Mouse (Mus musculus): ENCODE measurements around the gene Gabrg3. TPM values are rescaled to one million over a fixed set of nuclear protein-coding genes. Genes with fewer than 3 reads are reported as not detected.

Gene Gabrg3
- polyA plus RNA-seq, 1 experiment from 2014 or later = 0.20 TPM

GRCm38 (mm10) chr7:57312018-57312417 is 75.0 kb downstream of the Gabrg3 start:
- Histone ChIP-seq H3K4me1 (replicated peaks) (peaks cover 5% of the 10 kb centered on the region; the same call in 1 of the 2 replicates), H3K27me3 (replicated peaks) (no peaks in the 10 kb centered on the region), H3K4me3 (no peak overlapping the region), H3K27ac (ENCODE audit: poor library complexity, severe bottlenecking) (no peak overlapping the region), H3K36me3 (no peaks in the 10 kb centered on the region), H3K9ac (no peak overlapping the region), H3K4me2 (no peak overlapping the region), H3K9me3 (replicated peaks) (no peaks in the 10 kb centered on the region)
- WGBS = 76% methylated on average over 2 of the region's 2 CpGs
- no peak for ATAC-seq (ENCODE audit: insufficient number of reproducible peaks, low FRiP score)

- no peak overlapping the region for H3K4me2 ChIP-seq
- no peaks in the 10 kb centered on the region for H3K27me3 ChIP-seq (replicated peaks)
- H3K9ac ChIP-seq = no peak overlapping the region
- no peaks in the 10 kb centered on the region for H3K36me3 ChIP-seq
- ATAC-seq (ENCODE audit: insufficient number of reproducible peaks, low FRiP score) = no peak
- H3K4me3 ChIP-seq = no peak overlapping the region
- 25% methylated on average over 1 of the region's 1 CpGs for WGBS
- no peak overlapping the region for H3K27ac ChIP-seq (ENCODE audit: poor library complexity, severe bottlenecking)
- peaks cover 5% of the 10 kb centered on the region; the same call in 1 of the 2 replicates for H3K4me1 ChIP-seq (replicated peaks)
- no peaks in the 10 kb centered on the region for H3K9me3 ChIP-seq (replicated peaks)
Measured at GRCm38 (mm10) chr7:57307337-57307736, 79.7 kb downstream of the Gabrg3 start.

GRCm38 (mm10) chr7:57296639-57297038 is 90.3 kb downstream of the Gabrg3 start:
- H3K9me3 ChIP-seq (replicated peaks) = no peaks in the 10 kb centered on the region
- no peak for ATAC-seq (ENCODE audit: insufficient number of reproducible peaks, low FRiP score)
- no peak overlapping the region for H3K4me3 ChIP-seq
- H3K27me3 ChIP-seq (replicated peaks) = no peaks in the 10 kb centered on the region
- no peak overlapping the region for H3K9ac ChIP-seq
- H3K4me1 ChIP-seq (replicated peaks) = no peaks in the 10 kb centered on the region
- no peak overlapping the region for H3K4me2 ChIP-seq
- H3K36me3 ChIP-seq = no peaks in the 10 kb centered on the region
- H3K27ac ChIP-seq (ENCODE audit: poor library complexity, severe bottlenecking) = no peak overlapping the region
- WGBS = 67% methylated on average over 3 of the region's 3 CpGs

- H3K4me2 ChIP-seq = no peak overlapping the region
- ATAC-seq (ENCODE audit: insufficient number of reproducible peaks, low FRiP score) = no peak
Measured at GRCm38 (mm10) chr7:57294127-57294526, 92.9 kb downstream of the Gabrg3 start.

GRCm38 (mm10) chr7:57293564-57293963 is 93.4 kb downstream of the Gabrg3 start:
- 78% methylated on average over 6 of the region's 6 CpGs for WGBS
- no peak for ATAC-seq (ENCODE audit: insufficient number of reproducible peaks, low FRiP score)
- no peak overlapping the region for H3K4me2 ChIP-seq

More at GRCm38 (mm10) chr7:57294127-57294526, 92.9 kb downstream of the Gabrg3 start:
- H3K36me3 ChIP-seq = no peaks in the 10 kb centered on the region
- no peak overlapping the region for H3K9ac ChIP-seq
- no peaks in the 10 kb centered on the region for H3K9me3 ChIP-seq (replicated peaks)
- H3K4me1 ChIP-seq (replicated peaks) = no peaks in the 10 kb centered on the region
- no peak overlapping the region for H3K27ac ChIP-seq (ENCODE audit: poor library complexity, severe bottlenecking)
- WGBS = 69% methylated on average over 1 of the region's 1 CpGs
- no peak overlapping the region for H3K4me3 ChIP-seq
- H3K27me3 ChIP-seq (replicated peaks) = no peaks in the 10 kb centered on the region

GRCm38 (mm10) chr7:57283186-57283585 is 103.8 kb downstream of the Gabrg3 start:
- Histone ChIP-seq H3K9me3 (replicated peaks) (no peaks in the 10 kb centered on the region), H3K27me3 (replicated peaks) (no peaks in the 10 kb centered on the region), H3K4me3 (no peak overlapping the region), H3K4me1 (replicated peaks) (no peaks in the 10 kb centered on the region), H3K4me2 (no peak overlapping the region), H3K36me3 (no peaks in the 10 kb centered on the region), H3K27ac (ENCODE audit: poor library complexity, severe bottlenecking) (no peak overlapping the region), H3K9ac (no peak overlapping the region)
- 74% methylated on average over 6 of the region's 6 CpGs for WGBS
- no peak for ATAC-seq (ENCODE audit: insufficient number of reproducible peaks, low FRiP score)

More at GRCm38 (mm10) chr7:57293564-57293963, 93.4 kb downstream of the Gabrg3 start:
- no peak overlapping the region for H3K9ac ChIP-seq
- H3K27ac ChIP-seq (ENCODE audit: poor library complexity, severe bottlenecking) = no peak overlapping the region
- no peak overlapping the region for H3K4me3 ChIP-seq
- no peaks in the 10 kb centered on the region for H3K4me1 ChIP-seq (replicated peaks)
- no peaks in the 10 kb centered on the region for H3K27me3 ChIP-seq (replicated peaks)
- H3K36me3 ChIP-seq = no peaks in the 10 kb centered on the region
- H3K9me3 ChIP-seq (replicated peaks) = no peaks in the 10 kb centered on the region

GRCm38 (mm10) chr7:57278841-57279240 is 108.1 kb downstream of the Gabrg3 start:
- Histone ChIP-seq H3K27me3 (replicated peaks) (no peaks in the 10 kb centered on the region), H3K4me2 (no peak overlapping the region), H3K9me3 (replicated peaks) (no peaks in the 10 kb centered on the region), H3K4me1 (replicated peaks) (no peaks in the 10 kb centered on the region), H3K36me3 (no peaks in the 10 kb centered on the region), H3K9ac (no peak overlapping the region), H3K4me3 (no peak overlapping the region), H3K27ac (ENCODE audit: poor library complexity, severe bottlenecking) (no peak overlapping the region)
- 77% methylated on average over 3 of the region's 3 CpGs for WGBS
- ATAC-seq (ENCODE audit: insufficient number of reproducible peaks, low FRiP score) = no peak

GRCm38 (mm10) chr7:57260201-57260600 is 126.8 kb downstream of the Gabrg3 start:
- Histone ChIP-seq H3K4me1 (replicated peaks) (no peaks in the 10 kb centered on the region), H3K27ac (ENCODE audit: poor library complexity, severe bottlenecking) (no peak overlapping the region), H3K27me3 (replicated peaks) (no peaks in the 10 kb centered on the region), H3K36me3 (no peaks in the 10 kb centered on the region), H3K9ac (no peak overlapping the region), H3K4me2 (no peak overlapping the region), H3K4me3 (no peak overlapping the region), H3K9me3 (replicated peaks) (peaks cover 11% of the 10 kb centered on the region)
- 59% methylated on average over 1 of the region's 1 CpGs for WGBS
- no peak for ATAC-seq (ENCODE audit: insufficient number of reproducible peaks, low FRiP score)

- Histone ChIP-seq H3K9me3 (replicated peaks) (peaks cover 11% of the 10 kb centered on the region), H3K9ac (no peak overlapping the region), H3K36me3 (no peaks in the 10 kb centered on the region), H3K4me1 (replicated peaks) (no peaks in the 10 kb centered on the region), H3K4me2 (no peak overlapping the region), H3K4me3 (no peak overlapping the region), H3K27me3 (replicated peaks) (no peaks in the 10 kb centered on the region), H3K27ac (ENCODE audit: poor library complexity, severe bottlenecking) (no peak overlapping the region)
- 71% methylated on average over 5 of the region's 5 CpGs for WGBS
- no peak for ATAC-seq (ENCODE audit: insufficient number of reproducible peaks, low FRiP score)
Measured at GRCm38 (mm10) chr7:57258893-57259574, 128.0 kb downstream of the Gabrg3 start.

GRCm38 (mm10) chr7:57243981-57244380 is 143.0 kb downstream of the Gabrg3 start:
- Histone ChIP-seq H3K27ac (ENCODE audit: poor library complexity, severe bottlenecking) (no peak overlapping the region), H3K4me3 (no peak overlapping the region), H3K9ac (no peak overlapping the region), H3K4me1 (replicated peaks) (no peaks in the 10 kb centered on the region), H3K9me3 (replicated peaks) (no peaks in the 10 kb centered on the region), H3K4me2 (no peak overlapping the region), H3K36me3 (no peaks in the 10 kb centered on the region), H3K27me3 (replicated peaks) (no peaks in the 10 kb centered on the region)
- no peak for ATAC-seq (ENCODE audit: insufficient number of reproducible peaks, low FRiP score)
- WGBS = 70% methylated on average over 4 of the region's 4 CpGs

- H3K9me3 ChIP-seq (replicated peaks) = no peaks in the 10 kb centered on the region; the same call in 1 of the 2 replicates
- no peak overlapping the region for H3K4me3 ChIP-seq
- no peak overlapping the region for H3K4me2 ChIP-seq
- no peaks in the 10 kb centered on the region for H3K36me3 ChIP-seq
- H3K27me3 ChIP-seq (replicated peaks) = no peaks in the 10 kb centered on the region
- no peak for ATAC-seq (ENCODE audit: insufficient number of reproducible peaks, low FRiP score)
- H3K9ac ChIP-seq = no peak overlapping the region
- no peaks in the 10 kb centered on the region for H3K4me1 ChIP-seq (replicated peaks)
- no peak overlapping the region for H3K27ac ChIP-seq (ENCODE audit: poor library complexity, severe bottlenecking)
- 74% methylated on average over 1 of the region's 1 CpGs for WGBS
Measured at GRCm38 (mm10) chr7:57214119-57214518, 172.9 kb downstream of the Gabrg3 start.

- H3K4me3 ChIP-seq = no peak overlapping the region
- 57% methylated on average over 1 of the region's 1 CpGs for WGBS
- H3K9ac ChIP-seq = no peak overlapping the region
- H3K36me3 ChIP-seq = no peaks in the 10 kb centered on the region
- no peaks in the 10 kb centered on the region for H3K27me3 ChIP-seq (replicated peaks)
- no peak for ATAC-seq (ENCODE audit: insufficient number of reproducible peaks, low FRiP score)
- 0 out of 2 replicates have a peak, but pooled peaks cover 2% of the 10 kb centered on the region for H3K9me3 ChIP-seq (replicated peaks)
- no peaks in the 10 kb centered on the region for H3K4me1 ChIP-seq (replicated peaks)
- no peak overlapping the region for H3K4me2 ChIP-seq
- H3K27ac ChIP-seq (ENCODE audit: poor library complexity, severe bottlenecking) = no peak overlapping the region
Measured at GRCm38 (mm10) chr7:57186015-57186414, 201.0 kb downstream of the Gabrg3 start.
